Mouse (Mus musculus): ENCODE measurements around the gene Bub1. TPM values are rescaled to one million over a fixed set of nuclear protein-coding genes. Genes with fewer than 3 reads are reported as not detected.

The Bub1 gene
- polyA plus RNA-seq, 1 experiment from 2014 or later = 34.8 TPM

GRCm38 (mm10) chr2:127842421-127842820 is 10.8 kb upstream of the Bub1 start:
- ATAC-seq (ENCODE audit: low FRiP score) = no peak
- Histone ChIP-seq H3K4me1 (replicated peaks; ENCODE audit: control insufficient read depth, insufficient read depth, low read length) (no peaks in the 10 kb centered on the region), H3K27ac (ENCODE audit: low read depth, low read length) (no peak overlapping the region), H3K27me3 (ENCODE audit: control insufficient read depth, insufficient read depth, low read length) (peaks cover 6% of the 10 kb centered on the region), H3K9ac (ENCODE audit: low read depth, low read length) (no peak overlapping the region), H3K4me2 (replicated peaks; ENCODE audit: low read depth, low read length) (no peak overlapping the region), H3K9me3 (ENCODE audit: control insufficient read depth, low read length) (no peaks in the 10 kb centered on the region), H3K36me3 (ENCODE audit: control insufficient read depth, insufficient read depth, low read length) (no peaks in the 10 kb centered on the region), H3K4me3 (ENCODE audit: low read depth, low read length) (no peak overlapping the region)
- WGBS = 76% methylated on average over 3 of the region's 3 CpGs
- no peak for DNase-seq (ENCODE audit: low spot score)

- ATAC-seq (ENCODE audit: low FRiP score) (no peak), DNase-seq (ENCODE audit: low spot score) (no peak)
- H3K9me3 ChIP-seq (ENCODE audit: control insufficient read depth, low read length) = no peaks in the 10 kb centered on the region
- H3K4me1 ChIP-seq (replicated peaks; ENCODE audit: control insufficient read depth, insufficient read depth, low read length) = no peaks in the 10 kb centered on the region
- WGBS = 91% methylated on average over 1 of the region's 1 CpGs
- no peak overlapping the region for H3K4me2 ChIP-seq (replicated peaks; ENCODE audit: low read depth, low read length)
- H3K27me3 ChIP-seq (ENCODE audit: control insufficient read depth, insufficient read depth, low read length) = peaks cover 6% of the 10 kb centered on the region
- H3K36me3 ChIP-seq (ENCODE audit: control insufficient read depth, insufficient read depth, low read length) = no peaks in the 10 kb centered on the region
- H3K27ac ChIP-seq (ENCODE audit: low read depth, low read length) = no peak overlapping the region
- H3K4me3 ChIP-seq (ENCODE audit: low read depth, low read length) = no peak overlapping the region
- no peak overlapping the region for H3K9ac ChIP-seq (ENCODE audit: low read depth, low read length)
These were observed 9.7 kb upstream of the Bub1 start for GRCm38 (mm10) chr2:127841402-127841801.

- Histone ChIP-seq H3K27ac (ENCODE audit: low read depth, low read length) (no peak overlapping the region), H3K4me2 (replicated peaks; ENCODE audit: low read depth, low read length) (no peak overlapping the region), H3K9ac (ENCODE audit: low read depth, low read length) (no peak overlapping the region), H3K36me3 (ENCODE audit: control insufficient read depth, insufficient read depth, low read length) (no peaks in the 10 kb centered on the region), H3K9me3 (ENCODE audit: control insufficient read depth, low read length) (no peaks in the 10 kb centered on the region), H3K4me1 (replicated peaks; ENCODE audit: control insufficient read depth, insufficient read depth, low read length) (no peaks in the 10 kb centered on the region), H3K27me3 (ENCODE audit: control insufficient read depth, insufficient read depth, low read length) (peaks cover 6% of the 10 kb centered on the region), H3K4me3 (ENCODE audit: low read depth, low read length) (no peak overlapping the region)
- 15% methylated on average over 11 of the region's 11 CpGs for WGBS
- DNase-seq (ENCODE audit: low spot score) (no peak), ATAC-seq (ENCODE audit: low FRiP score) (no peak)
These were observed 7.8 kb upstream of the Bub1 start for GRCm38 (mm10) chr2:127839425-127839824.

- H3K9me3 ChIP-seq (ENCODE audit: control insufficient read depth, low read length) = no peaks in the 10 kb centered on the region
- ATAC-seq (ENCODE audit: low FRiP score) (no peak), DNase-seq (ENCODE audit: low spot score) (no peak)
- peaks cover 6% of the 10 kb centered on the region for H3K27me3 ChIP-seq (ENCODE audit: control insufficient read depth, insufficient read depth, low read length)
- no peak within 1 kb of the TSS for H3K27ac ChIP-seq (ENCODE audit: low read depth, low read length)
- no peaks in the 10 kb centered on the region for H3K36me3 ChIP-seq (ENCODE audit: control insufficient read depth, insufficient read depth, low read length)
- no peak within 1 kb of the TSS for H3K4me2 ChIP-seq (replicated peaks; ENCODE audit: low read depth, low read length)
- H3K4me1 ChIP-seq (replicated peaks; ENCODE audit: control insufficient read depth, insufficient read depth, low read length) = no peaks in the 10 kb centered on the region
- 73% methylated on average over 7 of the region's 7 CpGs for WGBS
- no peak within 1 kb of the TSS for H3K4me3 ChIP-seq (ENCODE audit: low read depth, low read length)
- no peak within 1 kb of the TSS for H3K9ac ChIP-seq (ENCODE audit: low read depth, low read length)
These were observed 6.9 kb upstream of the Bub1 start, which contains the start of gene Acoxl for GRCm38 (mm10) chr2:127838576-127838975. Gene Acoxl (plus strand): TSS chr2:127838876.

- H3K9ac ChIP-seq (ENCODE audit: low read depth, low read length) = no peak overlapping the region
- H3K9me3 ChIP-seq (ENCODE audit: control insufficient read depth, low read length) = no peaks in the 10 kb centered on the region
- no peaks in the 10 kb centered on the region for H3K4me1 ChIP-seq (replicated peaks; ENCODE audit: control insufficient read depth, insufficient read depth, low read length)
- DNase-seq (ENCODE audit: low spot score) = peak; percentile 35
- no peak for ATAC-seq (ENCODE audit: low FRiP score)
- no peak overlapping the region for H3K4me2 ChIP-seq (replicated peaks; ENCODE audit: low read depth, low read length)
- WGBS = 27% methylated on average over 2 of the region's 2 CpGs
- H3K4me3 ChIP-seq (ENCODE audit: low read depth, low read length) = no peak overlapping the region
- H3K36me3 ChIP-seq (ENCODE audit: control insufficient read depth, insufficient read depth, low read length) = no peaks in the 10 kb centered on the region
- no peaks in the 10 kb centered on the region for H3K27me3 ChIP-seq (ENCODE audit: control insufficient read depth, insufficient read depth, low read length)
- no peak overlapping the region for H3K27ac ChIP-seq (ENCODE audit: low read depth, low read length)
These were observed 1.1 kb upstream of the Bub1 start for GRCm38 (mm10) chr2:127832833-127833190.

GRCm38 (mm10) chr2:127832103-127832832 is 603 bp upstream of the Bub1 start:
- Histone ChIP-seq H3K9ac (ENCODE audit: low read depth, low read length) (no peak overlapping the region), H3K4me1 (replicated peaks; ENCODE audit: control insufficient read depth, insufficient read depth, low read length) (no peaks in the 10 kb centered on the region), H3K27me3 (ENCODE audit: control insufficient read depth, insufficient read depth, low read length) (no peaks in the 10 kb centered on the region), H3K36me3 (ENCODE audit: control insufficient read depth, insufficient read depth, low read length) (no peaks in the 10 kb centered on the region), H3K4me2 (replicated peaks; ENCODE audit: low read depth, low read length) (peak overlapping the region; percentile 60), H3K4me3 (ENCODE audit: low read depth, low read length) (peak overlapping the region; percentile 70), H3K9me3 (ENCODE audit: control insufficient read depth, low read length) (no peaks in the 10 kb centered on the region), H3K27ac (ENCODE audit: low read depth, low read length) (no peak overlapping the region)
- ATAC-seq (ENCODE audit: low FRiP score) (peak; percentile 45; the same call in 1 of the 2 replicates), DNase-seq (ENCODE audit: low spot score) (no peak)
- WGBS = 44% methylated on average over 11 of the region's 11 CpGs

- Histone ChIP-seq H3K9ac (ENCODE audit: low read depth, low read length) (peak within 1 kb of the TSS; percentile 79), H3K4me2 (replicated peaks; ENCODE audit: low read depth, low read length) (peak within 1 kb of the TSS; percentile 50), H3K9me3 (ENCODE audit: control insufficient read depth, low read length) (no peaks in the 10 kb centered on the region), H3K27me3 (ENCODE audit: control insufficient read depth, insufficient read depth, low read length) (no peaks in the 10 kb centered on the region), H3K36me3 (ENCODE audit: control insufficient read depth, insufficient read depth, low read length) (no peaks in the 10 kb centered on the region), H3K27ac (ENCODE audit: low read depth, low read length) (peak within 1 kb of the TSS; percentile 76), H3K4me3 (ENCODE audit: low read depth, low read length) (peak within 1 kb of the TSS; percentile 78), H3K4me1 (replicated peaks; ENCODE audit: control insufficient read depth, insufficient read depth, low read length) (peaks cover 3% of the 10 kb centered on the region; the same call in 1 of the 2 replicates)
- ATAC-seq (ENCODE audit: low FRiP score) (peak; percentile 93), DNase-seq (ENCODE audit: low spot score) (peak; percentile 87)
- WGBS = 2% methylated on average over 37 of the region's 37 CpGs
These were observed 39.6 kb downstream of the Bub1 start, which contains the start of gene Mtln for GRCm38 (mm10) chr2:127791919-127792603. Gene Mtln (minus strand): TSS chr2:127792488.

- no peaks in the 10 kb centered on the region for H3K9me3 ChIP-seq (ENCODE audit: control insufficient read depth, low read length)
- H3K4me2 ChIP-seq (replicated peaks; ENCODE audit: low read depth, low read length) = peak overlapping the region; percentile 42; the same call in 1 of the 2 replicates
- H3K9ac ChIP-seq (ENCODE audit: low read depth, low read length) = no peak overlapping the region
- 22% methylated on average over 9 of the region's 9 CpGs for WGBS
- no peak for DNase-seq (ENCODE audit: low spot score)
- no peak overlapping the region for H3K4me3 ChIP-seq (ENCODE audit: low read depth, low read length)
- H3K27ac ChIP-seq (ENCODE audit: low read depth, low read length) = no peak overlapping the region
- no peak for ATAC-seq (ENCODE audit: low FRiP score)
- H3K27me3 ChIP-seq (ENCODE audit: control insufficient read depth, insufficient read depth, low read length) = no peaks in the 10 kb centered on the region
- no peaks in the 10 kb centered on the region for H3K36me3 ChIP-seq (ENCODE audit: control insufficient read depth, insufficient read depth, low read length)
- peaks cover 3% of the 10 kb centered on the region; the same call in 1 of the 2 replicates for H3K4me1 ChIP-seq (replicated peaks; ENCODE audit: control insufficient read depth, insufficient read depth, low read length)
These were observed 41.9 kb downstream of the Bub1 start for GRCm38 (mm10) chr2:127789651-127790270.
